Mouse (Mus musculus): Measurements from ENCODE around the gene Crim1.

GRCm38 (mm10) chr17:78237954-78238353, 37.9 kb downstream of the Crim1 start:
- TF ChIP-seq TAL1 (IDR thresholded peaks at IDR 0.05; ENCODE audit: low read length) (no peak), GATA1 (IDR thresholded peaks at IDR 0.05; ENCODE audit: low read length) (no peak)

Measured in erythroblast, embryonic 14.5 days (primary cell).